Mouse (Mus musculus) CH12.LX (cell line): ENCODE results near the gene Pcsk6. TPM values are rescaled to one million over a fixed set of nuclear protein-coding genes. Genes with fewer than 3 reads are reported as not detected.
A peak's percentile ranks its signal among the peaks of the same experiment; 100 is the strongest.
"Not testable (repeated sequence)": the region's sequence is repeated elsewhere in the genome, so short reads cannot be mapped to it uniquely, and the experiment has no call there.

ENCODE experiments used
- DNase-seq: peaks from one replicate; pipeline ENCODE4 v3.0.0-alpha.2; 2013; ENCODE audit errors: extremely low read depth
- H3K27ac ChIP-seq: 2 replicates; pipeline ENCODE4 v1.5.1; 2012; ENCODE audit warnings: low read depth, mild to moderate bottlenecking, control low read depth, moderate library complexity; ENCODE audit not compliant: insufficient read depth
- H3K27me3 ChIP-seq: replicated peaks from 2 replicates; pipeline ENCODE3; 2012; ENCODE audit warnings: inconsistent platforms
- H3K36me3 ChIP-seq, 2 experiments: replicated peaks in 1 of 2; 2 replicates each; pipeline versions ENCODE3 to v1.6.1; 2012; ENCODE audit warnings: inconsistent platforms in 1 of 2, low read length in 1 of 2, mild to moderate bottlenecking in 1 of 2, mixed read lengths in 1 of 2, moderate library complexity in 1 of 2; ENCODE audit not compliant: control insufficient read depth in 1 of 2, insufficient read depth in 1 of 2
- H3K4me1 ChIP-seq, 2 experiments: 2 replicates each; pipeline ENCODE4 v1.6.1; 2012; ENCODE audit warnings: inconsistent platforms in 1 of 2, moderate library complexity in 1 of 2; ENCODE audit not compliant: insufficient read depth in 2 of 2, control insufficient read depth in 1 of 2
- H3K4me2 ChIP-seq: 2 replicates; pipeline ENCODE4 v1.6.1; 2012; ENCODE audit warnings: low read depth, mild to moderate bottlenecking, control low read depth; ENCODE audit not compliant: poor library complexity, insufficient read depth, severe bottlenecking
- H3K4me3 ChIP-seq, 3 experiments: fragments of 150-350 bp in 1 of 3; sonication (generic) in 1 of 3; replicated peaks in 1 of 3; 2 replicates each; pipeline versions ENCODE3 to v1.5.1; 2011 to 2012; ENCODE audit warnings: low read depth in 2 of 3, low read length in 2 of 3, mild to moderate bottlenecking in 2 of 3, moderate library complexity in 2 of 3, control low read depth in 1 of 3, improper control_type of control experiment in 1 of 3, inconsistent platforms in 1 of 3, mixed read lengths in 1 of 3; ENCODE audit not compliant: poor library complexity in 1 of 3
- H3K79me2 ChIP-seq: replicated peaks from 2 replicates; pipeline ENCODE4 v1.6.1; 2012; ENCODE audit warnings: mild to moderate bottlenecking, moderate library complexity; ENCODE audit not compliant: control insufficient read depth, poor library complexity, insufficient read depth, severe bottlenecking; ENCODE audit errors: extremely low read depth
- H3K9ac ChIP-seq: 2 replicates; pipeline ENCODE4 v1.6.1; 2012; ENCODE audit warnings: low read depth, mild to moderate bottlenecking, control low read depth, moderate library complexity; ENCODE audit not compliant: insufficient read depth
- H3K9me3 ChIP-seq: replicated peaks from 2 replicates; pipeline ENCODE3; 2012; ENCODE audit warnings: low read length, inconsistent platforms, mixed read lengths
- CHD1 ChIP-seq: IDR thresholded peaks from 2 replicates; pipeline ENCODE4 v1.6.1; 2012; ENCODE audit warnings: low read depth, low read length, improper control_type of control experiment, inconsistent platforms
- CTCF ChIP-seq, 2 experiments: IDR thresholded peaks in 1 of 2; conservative IDR thresholded peaks in 1 of 2; 2 replicates each; pipeline ENCODE4 v1.5.1; 2011 to 2012; ENCODE audit warnings: low read depth in 2 of 2, low read length in 2 of 2, improper control_type of control experiment in 1 of 2, inconsistent platforms in 1 of 2, mild to moderate bottlenecking in 1 of 2, moderate library complexity in 1 of 2
- E2F4 ChIP-seq: IDR thresholded peaks from 2 replicates; pipeline ENCODE4 v1.6.1; 2011; ENCODE audit warnings: low read depth, low read length, improper control_type of control experiment; ENCODE audit not compliant: insufficient replicate concordance
- ELF1 ChIP-seq: IDR thresholded peaks from 2 replicates; pipeline ENCODE4 v1.6.1; 2014; ENCODE audit warnings: low read depth, mild to moderate bottlenecking, inconsistent platforms, low read length, improper control_type of control experiment
- GABPA ChIP-seq: IDR thresholded peaks from 2 replicates; pipeline ENCODE4 v1.6.1; 2012; ENCODE audit warnings: low read depth, low read length, improper control_type of control experiment, inconsistent platforms; ENCODE audit not compliant: insufficient replicate concordance
- HCFC1 ChIP-seq: IDR thresholded peaks from 2 replicates; pipeline ENCODE4 v1.6.1; 2012; ENCODE audit warnings: low read depth, mild to moderate bottlenecking, inconsistent platforms, low read length, improper control_type of control experiment
- JUN ChIP-seq: IDR thresholded peaks from 2 replicates; pipeline ENCODE4 v1.6.1; 2011; ENCODE audit warnings: low read depth, mild to moderate bottlenecking, low read length, improper control_type of control experiment, moderate library complexity; ENCODE audit not compliant: insufficient read depth
- KAT2A ChIP-seq: IDR thresholded peaks from 2 replicates; pipeline ENCODE4 v1.6.1; 2012; ENCODE audit warnings: low read length, improper control_type of control experiment, inconsistent platforms; ENCODE audit not compliant: insufficient replicate concordance
- MAFK ChIP-seq: IDR thresholded peaks from 2 replicates; pipeline ENCODE4 v1.6.1; 2011; ENCODE audit warnings: low read length, improper control_type of control experiment; ENCODE audit not compliant: insufficient replicate concordance
- MAX ChIP-seq: IDR thresholded peaks from 2 replicates; pipeline ENCODE4 v1.6.1; 2011; ENCODE audit warnings: low read length, improper control_type of control experiment
- MAZ ChIP-seq: IDR thresholded peaks from 2 replicates; pipeline ENCODE4 v1.6.1; 2012; ENCODE audit warnings: low read depth, mild to moderate bottlenecking, inconsistent platforms, low read length, improper control_type of control experiment, moderate library complexity
- MEF2A ChIP-seq: IDR thresholded peaks from 2 replicates; pipeline ENCODE4 v1.6.1; 2014; ENCODE audit warnings: low read depth, mild to moderate bottlenecking, inconsistent platforms, low read length, improper control_type of control experiment, borderline replicate concordance
- PAX5 ChIP-seq: IDR thresholded peaks from 2 replicates; pipeline ENCODE4 v1.6.1; 2012; ENCODE audit warnings: low read length, inconsistent platforms, mixed read lengths
- POLR2A ChIP-seq: IDR thresholded peaks from 2 replicates; pipeline ENCODE4 v1.6.1; 2011; ENCODE audit warnings: low read depth, mild to moderate bottlenecking, improper control_type of control experiment, low read length
- POLR2AphosphoS2 ChIP-seq: IDR thresholded peaks from 2 replicates; pipeline ENCODE4 v1.6.1; 2011; ENCODE audit warnings: low read depth, low read length, improper control_type of control experiment
- RAD21 ChIP-seq: IDR thresholded peaks from 2 replicates; pipeline ENCODE4 v1.6.1; 2011; ENCODE audit warnings: low read depth, mild to moderate bottlenecking, low read length, improper control_type of control experiment, moderate library complexity
- SIN3A ChIP-seq: IDR thresholded peaks from 2 replicates; pipeline ENCODE4 v1.6.1; 2012; ENCODE audit warnings: low read length, improper control_type of control experiment, inconsistent platforms
- TBP ChIP-seq: conservative IDR thresholded peaks from 2 replicates; pipeline ENCODE4 v1.6.1; 2011; ENCODE audit warnings: low read depth, low read length, improper control_type of control experiment
- TCF12 ChIP-seq: IDR thresholded peaks from 2 replicates; pipeline ENCODE4 v1.6.1; 2014; ENCODE audit warnings: low read depth, mild to moderate bottlenecking, inconsistent platforms, low read length, improper control_type of control experiment
- ZNF384 ChIP-seq: IDR thresholded peaks from 2 replicates; pipeline ENCODE4 v1.6.1; 2012; ENCODE audit warnings: low read depth, low read length, improper control_type of control experiment, inconsistent platforms
- dilution Hi-C: fragments of 300-500 bp; cut with MboI; formaldehyde crosslinking; loops from 2 replicates; pipeline ENCODE4 v1.14.3; 2020; ENCODE audit warnings: low sequenced_read_pairs; ENCODE audit not compliant: extremely low pct_unique_long_range_greater_than_20kb, extremely low pct_ligation_motif_present
- in situ Hi-C: fragments of 300-500 bp; cut with MboI; formaldehyde crosslinking; loops from 3 replicates; pipeline ENCODE4 v1.14.3; 2019; ENCODE audit warnings: low sequenced_read_pairs, low pct_ligation_motif_present, low pct_unique_long_range_greater_than_20kb, mixed read lengths
- polyA plus RNA-seq: library from polyadenylated mRNA; unstranded; fragments of >175 nt; gene quantifications from 2 replicates; pipeline ENCODE4 v1.2.1, GENCODE M21; 2012; ENCODE audit warnings: low read depth; ENCODE audit not compliant: insufficient read length
- total RNA-seq, 2 experiments: library from RNA; depleted of rRNA; stranded (reverse); fragments of 300-350 nt in 1 of 2; fragments of >200 nt in 1 of 2; gene quantifications; 2 replicates each; pipeline ENCODE4 v1.2.3; 2012 to 2014

Pcsk6 gene
- total and polyA plus RNA-seq, 3 experiments, result not detected

- in situ Hi-C loops, result loop anchor here (10.0 kb wide), 1 partner anchor 341 kb away; no protein-coding TSS in a partner anchor
Measured at GRCm38 (mm10) chr7:66055356-66055755, 193.8 kb downstream of the Pcsk6 start.

GRCm38 (mm10) chr7:66058703-66059102 is 197.2 kb downstream of the Pcsk6 start, which contains the start of gene Snrpa1:
Gene Snrpa1 (plus strand): TSS chr7:66059003.
- Histone ChIP-seq H3K27ac (no peak within 1 kb of the TSS), H3K9ac (peak within 1 kb of the TSS; percentile 68), H3K4me3 (peak within 1 kb of the TSS; percentile 70 to 93 (median 93)), H3K4me1 (peaks cover 4 to 22% of the 10 kb centered on the region in 2 experiments; a peak in 3 of 4 replicates), H3K27me3 (peaks cover 2% of the 10 kb centered on the region), H3K36me3 (peaks cover 4 to 16% of the 10 kb centered on the region in 2 experiments), H3K79me2 (peaks cover 35% of the 10 kb centered on the region), H3K9me3 (no peaks in the 10 kb centered on the region), H3K4me2 (peak within 1 kb of the TSS; percentile 67)
- dilution Hi-C loops, result no loop called here
- DNase-seq, result no peak
- in situ Hi-C loops, result loop anchor here (10.0 kb wide), 1 partner anchor 344 kb away; no protein-coding TSS in a partner anchor
- TF ChIP-seq POLR2AphosphoS2, result no peak
- no peak for TF ChIP-seq TCF12
- no peak for TF ChIP-seq MEF2A
- no peak for TF ChIP-seq ZNF384
- TF ChIP-seq GABPA, result no peak
- TF ChIP-seq SIN3A, result no peak
- TF ChIP-seq MAFK, result no peak
- no peak for TF ChIP-seq TBP
- no peak for TF ChIP-seq RAD21
- TF ChIP-seq POLR2A, result no peak
- TF ChIP-seq HCFC1, result no peak
- TF ChIP-seq CHD1, result no peak
- TF ChIP-seq ELF1, result no peak
- no peak for TF ChIP-seq MAZ
- TF ChIP-seq PAX5, result no peak
- TF ChIP-seq KAT2A, result no peak
- TF ChIP-seq MAX, result no peak
- TF ChIP-seq E2F4, result no peak
- no peak for TF ChIP-seq JUN

More at GRCm38 (mm10) chr7:66055356-66055755, 193.8 kb downstream of the Pcsk6 start:
- H3K4me1 ChIP-seq, H3K36me3 ChIP-seq, DNase-seq, H3K9me3 ChIP-seq, H3K4me3 ChIP-seq, H3K4me2 ChIP-seq, dilution Hi-C loops, H3K79me2 ChIP-seq, H3K27ac ChIP-seq, H3K9ac ChIP-seq: not testable (repeated sequence)
- H3K27me3 ChIP-seq, result peaks cover 19% of the 10 kb centered on the region
- peak; percentile 48 for TF ChIP-seq RAD21
- TF ChIP-seq CTCF (conservative IDR thresholded peaks at IDR 0.05 in 1 of 2, IDR thresholded peaks at IDR 0.05 in 1 of 2; ENCODE audit: low read depth in 2 of 2, low read length in 2 of 2), result peak in 1 of 2 experiments; percentile 60; a peak in 3 of 4 replicates
